Mouse (Mus musculus): Measurements from ENCODE around the gene Taf3. TPM values are rescaled to one million over a fixed set of nuclear protein-coding genes. Genes with fewer than 3 reads are reported as not detected.

The Taf3 gene
- polyA plus RNA-seq, 1 experiment: 8.4 TPM

- no peak overlapping the region for H3K4me3 ChIP-seq (ENCODE audit: insufficient read depth, low read length)
- no peaks in the 10 kb centered on the region for H3K4me1 ChIP-seq (ENCODE audit: control insufficient read depth, insufficient read depth, low read length)
- no peak overlapping the region for H3K27ac ChIP-seq (ENCODE audit: insufficient read depth, low read length)
- TF ChIP-seq POLR2A (IDR thresholded peaks at IDR 0.05; ENCODE audit: extremely low read depth, insufficient read depth, low read length) (no peak), CTCF (IDR thresholded peaks at IDR 0.05; ENCODE audit: extremely low read depth, insufficient read depth, low read length) (no peak)
Observed at GRCm38 (mm10) chr2:9996111-9996510, 52.3 kb downstream of the Taf3 start.

- Histone ChIP-seq H3K4me1 (ENCODE audit: control insufficient read depth, insufficient read depth, low read length) (no peaks in the 10 kb centered on the region), H3K4me3 (ENCODE audit: insufficient read depth, low read length) (no peak overlapping the region), H3K27ac (ENCODE audit: insufficient read depth, low read length) (no peak overlapping the region)
- TF ChIP-seq POLR2A (IDR thresholded peaks at IDR 0.05; ENCODE audit: extremely low read depth, insufficient read depth, low read length) (no peak), CTCF (IDR thresholded peaks at IDR 0.05; ENCODE audit: extremely low read depth, insufficient read depth, low read length) (no peak)
Observed at GRCm38 (mm10) chr2:9990690-9991229, 57.6 kb downstream of the Taf3 start.

GRCm38 (mm10) chr2:9989649-9990547 is 58.5 kb downstream of the Taf3 start:
- TF ChIP-seq CTCF (IDR thresholded peaks at IDR 0.05; ENCODE audit: extremely low read depth, insufficient read depth, low read length) (no peak), POLR2A (IDR thresholded peaks at IDR 0.05; ENCODE audit: extremely low read depth, insufficient read depth, low read length) (no peak)
- Histone ChIP-seq H3K4me3 (ENCODE audit: insufficient read depth, low read length) (no peak overlapping the region), H3K27ac (ENCODE audit: insufficient read depth, low read length) (no peak overlapping the region), H3K4me1 (ENCODE audit: control insufficient read depth, insufficient read depth, low read length) (no peaks in the 10 kb centered on the region)

GRCm38 (mm10) chr2:9988290-9988689 is 60.1 kb downstream of the Taf3 start:
- TF ChIP-seq POLR2A (IDR thresholded peaks at IDR 0.05; ENCODE audit: extremely low read depth, insufficient read depth, low read length): no peak
- no peak for TF ChIP-seq CTCF (IDR thresholded peaks at IDR 0.05; ENCODE audit: extremely low read depth, insufficient read depth, low read length)
- Histone ChIP-seq H3K4me1 (ENCODE audit: control insufficient read depth, insufficient read depth, low read length) (no peaks in the 10 kb centered on the region), H3K27ac (ENCODE audit: insufficient read depth, low read length) (no peak overlapping the region), H3K4me3 (ENCODE audit: insufficient read depth, low read length) (no peak overlapping the region)

- no peaks in the 10 kb centered on the region for H3K4me1 ChIP-seq (ENCODE audit: control insufficient read depth, insufficient read depth, low read length)
- no peak overlapping the region for H3K4me3 ChIP-seq (ENCODE audit: insufficient read depth, low read length)
- no peak for TF ChIP-seq POLR2A (IDR thresholded peaks at IDR 0.05; ENCODE audit: extremely low read depth, insufficient read depth, low read length)
- TF ChIP-seq CTCF (IDR thresholded peaks at IDR 0.05; ENCODE audit: extremely low read depth, insufficient read depth, low read length): no peak
Observed at GRCm38 (mm10) chr2:9985979-9986447, 62.4 kb downstream of the Taf3 start.

GRCm38 (mm10) chr2:9982446-9982845 is 66.0 kb downstream of the Taf3 start:
- Histone ChIP-seq H3K4me1 (ENCODE audit: control insufficient read depth, insufficient read depth, low read length) (no peaks in the 10 kb centered on the region), H3K27ac (ENCODE audit: insufficient read depth, low read length) (no peak overlapping the region), H3K4me3 (ENCODE audit: insufficient read depth, low read length) (no peak overlapping the region)
- TF ChIP-seq CTCF (IDR thresholded peaks at IDR 0.05; ENCODE audit: extremely low read depth, insufficient read depth, low read length) (no peak), POLR2A (IDR thresholded peaks at IDR 0.05; ENCODE audit: extremely low read depth, insufficient read depth, low read length) (no peak)

More at GRCm38 (mm10) chr2:9985979-9986447, 62.4 kb downstream of the Taf3 start:
- H3K27ac ChIP-seq (ENCODE audit: insufficient read depth, low read length): no peak overlapping the region

GRCm38 (mm10) chr2:9971927-9972326 is 76.5 kb downstream of the Taf3 start:
- Histone ChIP-seq H3K4me3 (ENCODE audit: insufficient read depth, low read length) (no peak overlapping the region), H3K27ac (ENCODE audit: insufficient read depth, low read length) (no peak overlapping the region), H3K4me1 (ENCODE audit: control insufficient read depth, insufficient read depth, low read length) (no peaks in the 10 kb centered on the region)
- TF ChIP-seq POLR2A (IDR thresholded peaks at IDR 0.05; ENCODE audit: extremely low read depth, insufficient read depth, low read length) (no peak), CTCF (IDR thresholded peaks at IDR 0.05; ENCODE audit: extremely low read depth, insufficient read depth, low read length) (no peak)

- no peak overlapping the region for H3K4me3 ChIP-seq (ENCODE audit: insufficient read depth, low read length)
- TF ChIP-seq POLR2A (IDR thresholded peaks at IDR 0.05; ENCODE audit: extremely low read depth, insufficient read depth, low read length): no peak
- TF ChIP-seq CTCF (IDR thresholded peaks at IDR 0.05; ENCODE audit: extremely low read depth, insufficient read depth, low read length): no peak
- no peaks in the 10 kb centered on the region for H3K4me1 ChIP-seq (ENCODE audit: control insufficient read depth, insufficient read depth, low read length)
- H3K27ac ChIP-seq (ENCODE audit: insufficient read depth, low read length): no peak overlapping the region
Observed at GRCm38 (mm10) chr2:9970579-9970978, 77.8 kb downstream of the Taf3 start.

GRCm38 (mm10) chr2:9970178-9970577 is 78.2 kb downstream of the Taf3 start:
- Histone ChIP-seq H3K4me3 (ENCODE audit: insufficient read depth, low read length) (no peak overlapping the region), H3K27ac (ENCODE audit: insufficient read depth, low read length) (no peak overlapping the region), H3K4me1 (ENCODE audit: control insufficient read depth, insufficient read depth, low read length) (no peaks in the 10 kb centered on the region)
- TF ChIP-seq CTCF (IDR thresholded peaks at IDR 0.05; ENCODE audit: extremely low read depth, insufficient read depth, low read length) (no peak), POLR2A (IDR thresholded peaks at IDR 0.05; ENCODE audit: extremely low read depth, insufficient read depth, low read length) (no peak)

- Histone ChIP-seq H3K4me3 (ENCODE audit: insufficient read depth, low read length) (no peak overlapping the region), H3K27ac (ENCODE audit: insufficient read depth, low read length) (no peak overlapping the region), H3K4me1 (ENCODE audit: control insufficient read depth, insufficient read depth, low read length) (no peaks in the 10 kb centered on the region)
- no peak for TF ChIP-seq CTCF (IDR thresholded peaks at IDR 0.05; ENCODE audit: extremely low read depth, insufficient read depth, low read length)
- no peak for TF ChIP-seq POLR2A (IDR thresholded peaks at IDR 0.05; ENCODE audit: extremely low read depth, insufficient read depth, low read length)
Observed at GRCm38 (mm10) chr2:9969734-9970133, 78.7 kb downstream of the Taf3 start.

Measured in cortical plate, adult 2 months (tissue).